Mouse (Mus musculus) gastrocnemius, adult 8-10 months (tissue): ENCODE results near the gene Cfap58. TPM values are rescaled to one million over a fixed set of nuclear protein-coding genes. Genes with fewer than 3 reads are reported as not detected.

ENCODE experiments used
- DNase-seq, 2 experiments: peaks; one replicate each; pipeline ENCODE4 v3.0.0; 2022; ENCODE audit warnings: low spot score in 2 of 2
- microRNA-seq: library from miRNA; unstranded; fragments of <30 nt; microRNA quantifications from one replicate; pipeline ENCODE4 v1.2.0, GENCODE M21; 2022
- total RNA-seq, 4 experiments: library from RNA; stranded (reverse); gene quantifications; 2 replicates each; pipeline ENCODE4 v1.2.4; 2022

Gene Cfap58
- total RNA-seq, 4 experiments from 2014 or later = not detected

GRCm38 (mm10) chr19:48079718-48080117 lies 142.2 kb downstream of the Cfap58 start:
- DNase-seq = no peak

DNA sequence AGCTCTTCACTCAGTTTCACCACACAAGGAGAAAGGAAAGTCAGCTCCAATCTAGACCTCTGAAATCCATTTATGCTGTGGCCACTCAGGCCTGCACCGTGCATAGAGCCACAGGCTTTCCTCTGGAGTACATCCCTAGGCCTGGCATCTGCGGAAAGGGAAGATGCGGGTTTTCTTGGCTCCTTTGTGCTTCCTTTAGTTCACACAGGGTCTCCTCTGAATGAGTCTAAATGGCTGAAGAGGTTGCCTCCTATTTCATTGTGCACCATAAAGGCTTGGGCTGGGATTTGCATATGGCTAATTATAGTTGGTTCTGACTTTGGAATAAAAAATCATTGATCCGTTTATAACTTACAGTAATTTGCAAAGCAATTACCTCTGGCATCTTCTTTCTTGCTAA lies 144.0 kb downstream of the Cfap58 start:
- no peak for DNase-seq

Small RNAs within 50 kb of the gene (microRNA-seq; reads per million reads assigned to microRNA genes)
- gene Gm22240 = not detected

Other genes with a start within 250 kb of the Cfap58 start
- under 1 TPM in 1 of 4 experiments, not detected in 3; 0.04 TPM for gene Col17a1, start 245.6 kb upstream of the Cfap58 start, total RNA-seq
- gene Sfr1, start 206.0 kb upstream of the Cfap58 start, total RNA-seq = 10 to 100 TPM; 78.5 to 91.6 (median 81.7) TPM
- 10 to 100 TPM; 50.1 to 55.4 (median 51.9) TPM for gene Gsto1, start 82.7 kb upstream of the Cfap58 start, total RNA-seq
- under 1 TPM; 0.34 to 0.58 (median 0.42) TPM for gene Gsto2, start 72.1 kb upstream of the Cfap58 start, total RNA-seq
- gene Cfap43, start 18.4 kb upstream of the Cfap58 start, total RNA-seq = not detected
- gene Itprip, start 18.4 kb upstream of the Cfap58 start, total RNA-seq = 1 to 10 TPM in 1 of 4 experiments, under 1 TPM in 3; 0.27 to 1.0 (median 0.48) TPM